Mouse (Mus musculus) liver, embryonic 14.5 days (tissue): ENCODE results near the gene Atad3a. TPM values are rescaled to one million over a fixed set of nuclear protein-coding genes. Genes with fewer than 3 reads are reported as not detected.

Source experiments
- ATAC-seq: fragments of 200-750 bp; cut with Nextera tagmentation; 2 replicates; pipeline ENCODE4 v1.8.0; 2017; ENCODE audit warnings: moderate number of reproducible peaks, mild to moderate bottlenecking, moderate library complexity; ENCODE audit not compliant: insufficient read depth
- DNase-seq, 3 experiments: peaks; one replicate each; pipeline ENCODE4 v3.0.0-alpha.2; 2012 to 2013; ENCODE audit warnings: low read depth in 3 of 3, low spot score in 3 of 3
- H3K27ac ChIP-seq: fragments of 300-500 bp; sonication (generic); 2 replicates; pipeline ENCODE4 v1.5.1; 2014; ENCODE audit warnings: moderate library complexity, mild to moderate bottlenecking, control low read depth, inconsistent platforms
- H3K27me3 ChIP-seq: fragments of 300-500 bp; sonication (generic); 2 replicates; pipeline ENCODE4 v1.6.1; 2014; ENCODE audit warnings: mild to moderate bottlenecking, low read length, moderate library complexity; ENCODE audit not compliant: control insufficient read depth, insufficient read depth
- H3K36me3 ChIP-seq: fragments of 300-500 bp; sonication (generic); replicated peaks from 2 replicates; pipeline ENCODE4 v1.6.1; 2014; ENCODE audit warnings: low read depth; ENCODE audit not compliant: control insufficient read depth, insufficient read depth
- H3K4me1 ChIP-seq, 2 experiments: fragments of 200-500 bp in 1 of 2; fragments of 300-500 bp in 1 of 2; sonication (generic) in 1 of 2; replicated peaks; 2 replicates each; pipeline ENCODE4 v1.6.1; 2012 to 2014; ENCODE audit warnings: antibody characterized with exemption in 1 of 2, inconsistent platforms in 1 of 2, low read length in 1 of 2; ENCODE audit not compliant: control insufficient read depth in 2 of 2, insufficient read depth in 2 of 2
- H3K4me2 ChIP-seq: fragments of 300-500 bp; sonication (generic); 2 replicates; pipeline ENCODE4 v1.6.1; 2014; ENCODE audit warnings: low read depth, mild to moderate bottlenecking, control low read depth, moderate library complexity
- H3K4me3 ChIP-seq, 2 experiments: fragments of 200-500 bp in 1 of 2; fragments of 300-500 bp in 1 of 2; sonication (generic) in 1 of 2; 2 replicates each; pipeline ENCODE4 v1.5.1; 2012 to 2014; ENCODE audit warnings: low read depth in 2 of 2, low read length in 2 of 2, mild to moderate bottlenecking in 2 of 2, control low read depth in 1 of 2, inconsistent platforms in 1 of 2, moderate library complexity in 1 of 2; ENCODE audit not compliant: insufficient read depth in 1 of 2
- H3K9ac ChIP-seq: fragments of 300-500 bp; sonication (generic); replicated peaks from 2 replicates; pipeline ENCODE4 v1.6.1; 2014; ENCODE audit warnings: mild to moderate bottlenecking, control low read depth, moderate library complexity
- H3K9me3 ChIP-seq: fragments of 300-500 bp; sonication (generic); 2 replicates; pipeline ENCODE4 v1.6.1; 2016; ENCODE audit warnings: low read length, mixed read lengths; ENCODE audit not compliant: control insufficient read depth
- CTCF ChIP-seq: IDR thresholded peaks from 2 replicates; pipeline ENCODE4 v1.5.1; 2016; ENCODE audit warnings: antibody characterized with exemption, low read depth, control low read depth
- EP300 ChIP-seq: IDR thresholded peaks from 2 replicates; pipeline ENCODE4 v1.6.1; 2016; ENCODE audit warnings: antibody characterized with exemption, low read depth
- WGBS: fragments of 180-500 bp; shearing (Covaris S2); extraction: QIAGEN DNeasy Blood & Tissue Kit; methylation state at CpG from one replicate; pipeline ENCODE4 v1.1.7; 2014; ENCODE audit not compliant: insufficient replicate concordance; 5-methylcytosine and 5-hydroxymethylcytosine counted together
- polyA plus RNA-seq, 2 experiments: library from polyadenylated mRNA; depleted of rRNA in 1 of 2; stranded (reverse) in 1 of 2; unstranded in 1 of 2; fragments of >200 nt; fragmentation: Nextera tagmentation in 1 of 2; extraction: Ambion mirVana in 1 of 2; gene quantifications; 2 replicates each; pipeline versions ENCODE4 v1.2.1 to v1.2.3; 2012 to 2014

The Atad3a gene
- polyA plus RNA-seq, 2 experiments: 31.2 to 41.8 TPM

- Histone ChIP-seq H3K9me3 (no peaks in the 10 kb centered on the region), H3K4me2 (peak overlapping the region; percentile 60), H3K4me3 (no peak overlapping the region), H3K27ac (no peak overlapping the region), H3K4me1 (peaks cover 0 to 2% of the 10 kb centered on the region in 2 experiments; a peak in 1 of 4 replicates), H3K27me3 (peaks cover 26% of the 10 kb centered on the region), H3K9ac (no peak overlapping the region), H3K36me3 (no peaks in the 10 kb centered on the region)
- TF ChIP-seq EP300 (no peak), CTCF (no peak)
- 39% methylated on average over 9 of the region's 9 CpGs for WGBS
- DNase-seq: no peak
- no peak for ATAC-seq
These were observed 14.3 kb upstream of the Atad3a start for GRCm38 (mm10) chr4:155774971-155775740.

GRCm38 (mm10) chr4:155774280-155774754 is 13.4 kb upstream of the Atad3a start, which contains the start of gene Vwa1:
Gene Vwa1 (minus strand): TSS chr4:155774698.
- peak; percentile 19; the same call in 1 of the 2 replicates for TF ChIP-seq CTCF
- no peak for TF ChIP-seq EP300
- Histone ChIP-seq H3K9ac (no peak within 1 kb of the TSS), H3K4me2 (peak within 1 kb of the TSS; percentile 60), H3K4me1 (peaks cover 0 to 4% of the 10 kb centered on the region in 2 experiments; a peak in 1 of 4 replicates), H3K36me3 (no peaks in the 10 kb centered on the region), H3K27ac (no peak within 1 kb of the TSS), H3K9me3 (no peaks in the 10 kb centered on the region), H3K4me3 (peak within 1 kb of the TSS in 1 of 2 experiments; percentile 21; a peak in 2 of 4 replicates), H3K27me3 (peaks cover 26% of the 10 kb centered on the region)
- WGBS: 2% methylated on average over 35 of the region's 35 CpGs
- peak; percentile 60 for ATAC-seq
- peak in 1 of 3 experiments; percentile 64 for DNase-seq

- peaks cover 26% of the 10 kb centered on the region for H3K27me3 ChIP-seq
- H3K4me2 ChIP-seq: peak overlapping the region; percentile 60
- no peaks in the 10 kb centered on the region for H3K36me3 ChIP-seq
- H3K9ac ChIP-seq: no peak overlapping the region
- H3K27ac ChIP-seq: no peak overlapping the region
- no peaks in the 10 kb centered on the region for H3K9me3 ChIP-seq
- no peak for DNase-seq
- no peak overlapping the region for H3K4me3 ChIP-seq
- ATAC-seq: no peak
- 30% methylated on average over 5 of the region's 5 CpGs for WGBS
- TF ChIP-seq CTCF (no peak), EP300 (no peak)
- peaks cover 0 to 4% of the 10 kb centered on the region in 2 experiments; a peak in 1 of 4 replicates for H3K4me1 ChIP-seq
These were observed 12.6 kb upstream of the Atad3a start for GRCm38 (mm10) chr4:155773335-155774078.

- H3K27ac ChIP-seq: no peak overlapping the region
- 68% methylated on average over 13 of the region's 13 CpGs for WGBS
- TF ChIP-seq EP300 (no peak), CTCF (no peak)
- ATAC-seq: no peak
- no peak overlapping the region for H3K4me2 ChIP-seq
- H3K9me3 ChIP-seq: no peaks in the 10 kb centered on the region
- H3K9ac ChIP-seq: no peak overlapping the region
- no peak overlapping the region for H3K4me3 ChIP-seq
- no peak for DNase-seq
- H3K4me1 ChIP-seq: peaks cover 0 to 4% of the 10 kb centered on the region in 2 experiments; a peak in 1 of 4 replicates
- H3K36me3 ChIP-seq: no peaks in the 10 kb centered on the region
- peaks cover 26% of the 10 kb centered on the region for H3K27me3 ChIP-seq
These were observed 11.9 kb upstream of the Atad3a start for GRCm38 (mm10) chr4:155772786-155773185.
